Mouse (Mus musculus) adrenal gland, postnatal 14 days (tissue): ENCODE measurements around the gene Atp6v0a2. TPM values are rescaled to one million over a fixed set of nuclear protein-coding genes. Genes with fewer than 3 reads are reported as not detected.
"Not testable (repeated sequence)": the region's sequence is repeated elsewhere in the genome, so short reads cannot be mapped to it uniquely, and the experiment has no call there.

Source experiments
- DNase-seq: peaks from one replicate; pipeline ENCODE4 v3.0.0; 2021; ENCODE audit warnings: mixed read lengths
- long read RNA-seq, 2 experiments: library from polyadenylated mRNA; stranded (forward); transcript quantifications; one replicate each; pipeline ENCODE4 v2.0.0; 2021
- total RNA-seq: library from RNA; stranded (reverse); gene quantifications from 2 replicates; pipeline ENCODE4 v1.2.3, GENCODE M21; 2021

Atp6v0a2 gene
- total RNA-seq, result 55.2 and 60.1 TPM in 2 replicates
- long read RNA-seq, experiment 1, full-length matches to known transcripts, result 68 of 85 reads
- long read RNA-seq, experiment 1, partial matches to known transcripts, result 6 of 85 reads
- long read RNA-seq, experiment 1, other reads (novel, unspliced or antisense), result 11 of 85 reads
- long read RNA-seq, experiment 2, full-length matches to known transcripts, result 48 of 57 reads
- long read RNA-seq, experiment 2, partial matches to known transcripts, result 3 of 57 reads
- long read RNA-seq, experiment 2, other reads (novel, unspliced or antisense), result 6 of 57 reads

- peak; percentile 98 for DNase-seq
These were observed at the start of gene Atp6v0a2 for GRCm38 (mm10) chr5:124628448-124629363. Gene Atp6v0a2, plus strand, starts transcription at chr5:124628576.

- DNase-seq, result peak; percentile 96
These were observed 49.6 kb upstream of the Atp6v0a2 start, which contains the start of the genes Eif2b1 and Gtf2h3 for GRCm38 (mm10) chr5:124578633-124579317. Gene Eif2b1, minus strand, starts transcription at chr5:124579131. Gene Gtf2h3, plus strand, starts transcription at chr5:124579140.

- DNase-seq, result peak; percentile 37
These were observed 45.9 kb upstream of the Atp6v0a2 start for GRCm38 (mm10) chr5:124582515-124582914.

GRCm38 (mm10) chr5:124592768-124593167, 35.6 kb upstream of the Atp6v0a2 start:
- DNase-seq, result no peak

- peak; percentile 98 for DNase-seq
These were observed 29.9 kb upstream of the Atp6v0a2 start for GRCm38 (mm10) chr5:124598224-124599174.

- not testable (repeated sequence) for DNase-seq
These were observed 28.6 kb upstream of the Atp6v0a2 start for GRCm38 (mm10) chr5:124599726-124600125.

- DNase-seq, result peak; percentile 78
These were observed 26.0 kb upstream of the Atp6v0a2 start for GRCm38 (mm10) chr5:124602349-124602748.

GRCm38 (mm10) chr5:124604296-124604695, 24.1 kb upstream of the Atp6v0a2 start:
- DNase-seq, result no peak

- no peak for DNase-seq
These were observed 23.2 kb upstream of the Atp6v0a2 start for GRCm38 (mm10) chr5:124605041-124605622.

- no peak for DNase-seq
These were observed 17.4 kb upstream of the Atp6v0a2 start for GRCm38 (mm10) chr5:124610965-124611364.

GRCm38 (mm10) chr5:124614709-124615108, 13.7 kb upstream of the Atp6v0a2 start:
- DNase-seq, result peak; percentile 43

GRCm38 (mm10) chr5:124618711-124619110, 9.7 kb upstream of the Atp6v0a2 start:
- DNase-seq, result no peak

- DNase-seq, result peak; percentile 15
These were observed 7.0 kb upstream of the Atp6v0a2 start for GRCm38 (mm10) chr5:124621362-124621761.

GRCm38 (mm10) chr5:124622890-124623289, 5.5 kb upstream of the Atp6v0a2 start:
- peak; percentile 86 for DNase-seq

- no peak for DNase-seq
These were observed 4.1 kb upstream of the Atp6v0a2 start for GRCm38 (mm10) chr5:124624291-124624690.

- peak; percentile 32 for DNase-seq
These were observed 1.3 kb downstream of the Atp6v0a2 start for GRCm38 (mm10) chr5:124629641-124630040.

GRCm38 (mm10) chr5:124631685-124632084, 3.3 kb downstream of the Atp6v0a2 start:
- DNase-seq, result no peak

- no peak for DNase-seq
These were observed 4.1 kb downstream of the Atp6v0a2 start for GRCm38 (mm10) chr5:124632461-124632860.

- no peak for DNase-seq
These were observed 5.0 kb downstream of the Atp6v0a2 start for GRCm38 (mm10) chr5:124633425-124633824.

GRCm38 (mm10) chr5:124635068-124635467, 6.7 kb downstream of the Atp6v0a2 start:
- DNase-seq, result peak; percentile 59

- no peak for DNase-seq
These were observed 7.8 kb downstream of the Atp6v0a2 start for GRCm38 (mm10) chr5:124636139-124636538.
